Mouse (Mus musculus) kidney, embryonic 14.5 days (tissue): ENCODE data around the gene Urah. TPM values are rescaled to one million over a fixed set of nuclear protein-coding genes. Genes with fewer than 3 reads are reported as not detected.
A peak's percentile ranks its signal among the peaks of the same experiment; 100 is the strongest.

Experiments
- ATAC-seq: fragments of 200-750 bp; cut with Nextera tagmentation; 2 replicates; pipeline ENCODE4 v1.8.0; 2017; ENCODE audit warnings: moderate number of reproducible peaks, mild to moderate bottlenecking, moderate TSS enrichment, moderate library complexity; ENCODE audit not compliant: low FRiP score, low TSS enrichment
- H3K27ac ChIP-seq: fragments of 300-500 bp; sonication (generic); 2 replicates; pipeline ENCODE4 v1.5.1; 2014; ENCODE audit warnings: low read depth, mild to moderate bottlenecking, low read length, moderate library complexity, mixed read lengths
- H3K27me3 ChIP-seq: fragments of 300-500 bp; sonication (generic); 2 replicates; pipeline ENCODE4 v1.6.1; 2014; ENCODE audit warnings: mild to moderate bottlenecking, low read length; ENCODE audit not compliant: control insufficient read depth, insufficient read depth
- H3K36me3 ChIP-seq: fragments of 300-500 bp; sonication (generic); 2 replicates; pipeline ENCODE4 v1.6.1; 2014; ENCODE audit warnings: low read length, mixed read lengths; ENCODE audit not compliant: control insufficient read depth, insufficient read depth
- H3K4me1 ChIP-seq: fragments of 300-500 bp; sonication (generic); 2 replicates; pipeline ENCODE4 v1.6.1; 2014; ENCODE audit warnings: low read length, mixed read lengths; ENCODE audit not compliant: control insufficient read depth, insufficient read depth
- H3K4me2 ChIP-seq: fragments of 300-500 bp; sonication (generic); replicated peaks from 2 replicates; pipeline ENCODE4 v1.6.1; 2014; ENCODE audit warnings: low read depth, mild to moderate bottlenecking, low read length
- H3K4me3 ChIP-seq: fragments of 300-500 bp; sonication (generic); 2 replicates; pipeline ENCODE4 v1.5.1; 2014; ENCODE audit warnings: mild to moderate bottlenecking, low read length
- H3K9ac ChIP-seq: fragments of 300-500 bp; sonication (generic); 2 replicates; pipeline ENCODE4 v1.6.1; 2014; ENCODE audit warnings: low read depth, mild to moderate bottlenecking, low read length, moderate library complexity
- H3K9me3 ChIP-seq: fragments of 300-500 bp; sonication (generic); 2 replicates; pipeline ENCODE4 v1.6.1; 2016; ENCODE audit warnings: low read length; ENCODE audit not compliant: control insufficient read depth
- WGBS: fragments of 180-500 bp; shearing (Covaris S2); extraction: QIAGEN DNeasy Blood & Tissue Kit; methylation state at CpG from one replicate; pipeline ENCODE4 v1.1.7; 2014; 5-methylcytosine and 5-hydroxymethylcytosine counted together
- polyA plus RNA-seq: library from polyadenylated mRNA; unstranded; fragments of >200 nt; fragmentation: Nextera tagmentation; extraction: Ambion mirVana; gene quantifications from 2 replicates; pipeline ENCODE4 v1.2.1, GENCODE M21; 2014

Urah gene
- 0.85 TPM in 1 of 2 replicates, not detected in the other for polyA plus RNA-seq

GRCm38 (mm10) chr7:140834968-140835757, at the start of gene Urah:
Gene Urah (plus strand): TSS chr7:140835018.
- Histone ChIP-seq H3K4me2 (no peak within 1 kb of the TSS), H3K9ac (no peak within 1 kb of the TSS), H3K27me3 (no peaks in the 10 kb centered on the region; the same call in 1 of the 2 replicates), H3K36me3 (no peaks in the 10 kb centered on the region), H3K27ac (no peak within 1 kb of the TSS), H3K4me1 (no peaks in the 10 kb centered on the region), H3K4me3 (no peak within 1 kb of the TSS), H3K9me3 (no peaks in the 10 kb centered on the region)
- 48% methylated on average over 20 of the region's 20 CpGs for WGBS
- peak; percentile 14; the same call in 1 of the 2 replicates for ATAC-seq

GRCm38 (mm10) chr7:140787406-140788052, 47.3 kb upstream of the Urah start, which contains the start of gene Syce1:
Gene Syce1 (minus strand): TSS chr7:140787852.
- H3K27me3 ChIP-seq = no peaks in the 10 kb centered on the region
- H3K9ac ChIP-seq = no peak within 1 kb of the TSS
- H3K4me3 ChIP-seq = no peak within 1 kb of the TSS
- WGBS = 83% methylated on average over 33 of the region's 33 CpGs
- no peak for ATAC-seq
- H3K4me2 ChIP-seq = no peak within 1 kb of the TSS
- H3K27ac ChIP-seq = no peak within 1 kb of the TSS
- no peaks in the 10 kb centered on the region for H3K4me1 ChIP-seq
- H3K9me3 ChIP-seq = no peaks in the 10 kb centered on the region
- no peaks in the 10 kb centered on the region for H3K36me3 ChIP-seq

- Histone ChIP-seq H3K9me3 (no peaks in the 10 kb centered on the region), H3K4me3 (no peak overlapping the region), H3K9ac (no peak overlapping the region), H3K27me3 (no peaks in the 10 kb centered on the region), H3K4me1 (no peaks in the 10 kb centered on the region), H3K36me3 (no peaks in the 10 kb centered on the region), H3K4me2 (no peak overlapping the region), H3K27ac (no peak overlapping the region)
- WGBS = 88% methylated on average over 7 of the region's 7 CpGs
- no peak for ATAC-seq
Measured at GRCm38 (mm10) chr7:140788053-140788435, 46.8 kb upstream of the Urah start.

GRCm38 (mm10) chr7:140793541-140793940, 41.3 kb upstream of the Urah start:
- H3K4me2 ChIP-seq = no peak overlapping the region
- no peaks in the 10 kb centered on the region for H3K36me3 ChIP-seq
- no peaks in the 10 kb centered on the region for H3K27me3 ChIP-seq
- no peak overlapping the region for H3K27ac ChIP-seq
- ATAC-seq = no peak
- 59% methylated on average over 4 of the region's 4 CpGs for WGBS
- no peak overlapping the region for H3K9ac ChIP-seq
- no peak overlapping the region for H3K4me3 ChIP-seq
- H3K4me1 ChIP-seq = no peaks in the 10 kb centered on the region
- H3K9me3 ChIP-seq = no peaks in the 10 kb centered on the region

- no peaks in the 10 kb centered on the region for H3K27me3 ChIP-seq
- 95% methylated on average over 3 of the region's 3 CpGs for WGBS
- H3K4me3 ChIP-seq = no peak overlapping the region
- no peak overlapping the region for H3K27ac ChIP-seq
- no peaks in the 10 kb centered on the region for H3K36me3 ChIP-seq
- no peaks in the 10 kb centered on the region for H3K9me3 ChIP-seq
- H3K4me2 ChIP-seq = no peak overlapping the region
- H3K4me1 ChIP-seq = no peaks in the 10 kb centered on the region
- H3K9ac ChIP-seq = no peak overlapping the region
- ATAC-seq = no peak
Measured at GRCm38 (mm10) chr7:140797619-140798018, 37.2 kb upstream of the Urah start.

GRCm38 (mm10) chr7:140798212-140798611, 36.6 kb upstream of the Urah start:
- no peak overlapping the region for H3K27ac ChIP-seq
- H3K27me3 ChIP-seq = no peaks in the 10 kb centered on the region
- WGBS = 65% methylated on average over 2 of the region's 2 CpGs
- no peak overlapping the region for H3K9ac ChIP-seq
- H3K36me3 ChIP-seq = no peaks in the 10 kb centered on the region
- no peak overlapping the region for H3K4me2 ChIP-seq
- H3K4me1 ChIP-seq = no peaks in the 10 kb centered on the region
- H3K4me3 ChIP-seq = no peak overlapping the region
- ATAC-seq = no peak
- H3K9me3 ChIP-seq = no peaks in the 10 kb centered on the region

- Histone ChIP-seq H3K27me3 (no peaks in the 10 kb centered on the region), H3K4me3 (no peak overlapping the region), H3K4me1 (no peaks in the 10 kb centered on the region), H3K9ac (no peak overlapping the region), H3K9me3 (no peaks in the 10 kb centered on the region), H3K36me3 (no peaks in the 10 kb centered on the region), H3K27ac (no peak overlapping the region), H3K4me2 (no peak overlapping the region)
- ATAC-seq = no peak
- 33% methylated on average over 6 of the region's 6 CpGs for WGBS
Measured at GRCm38 (mm10) chr7:140802629-140803028, 32.2 kb upstream of the Urah start.

GRCm38 (mm10) chr7:140805704-140806103, 29.1 kb upstream of the Urah start:
- no peak overlapping the region for H3K4me2 ChIP-seq
- H3K36me3 ChIP-seq = no peaks in the 10 kb centered on the region
- H3K27ac ChIP-seq = no peak overlapping the region
- no peaks in the 10 kb centered on the region for H3K4me1 ChIP-seq
- WGBS = 12% methylated on average over 1 of the region's 1 CpGs
- H3K27me3 ChIP-seq = no peaks in the 10 kb centered on the region
- no peak; the same call in 1 of the 2 replicates for ATAC-seq
- no peak overlapping the region for H3K9ac ChIP-seq
- no peaks in the 10 kb centered on the region for H3K9me3 ChIP-seq
- no peak overlapping the region for H3K4me3 ChIP-seq

- Histone ChIP-seq H3K4me3 (no peak overlapping the region), H3K9me3 (no peaks in the 10 kb centered on the region), H3K36me3 (peaks cover 2% of the 10 kb centered on the region; the same call in 1 of the 2 replicates), H3K4me2 (no peak overlapping the region), H3K4me1 (no peaks in the 10 kb centered on the region), H3K9ac (no peak overlapping the region), H3K27ac (no peak overlapping the region), H3K27me3 (no peaks in the 10 kb centered on the region)
- 96% methylated on average over 6 of the region's 6 CpGs for WGBS
- ATAC-seq = no peak
Measured at GRCm38 (mm10) chr7:140810496-140810895, 24.3 kb upstream of the Urah start.
